Mouse (Mus musculus) frontal cortex, adult 2 months (tissue): ENCODE data around the gene Marveld2. TPM values are rescaled to one million over a fixed set of nuclear protein-coding genes. Genes with fewer than 3 reads are reported as not detected.

ENCODE experiments used
- DNase-seq, 2 experiments: peaks; one replicate each; pipeline ENCODE4 v3.0.0; 2022; ENCODE audit warnings: low spot score in 1 of 2; ENCODE audit errors: extremely low spot score in 1 of 2
- polyA plus RNA-seq: library from polyadenylated mRNA; depleted of rRNA; stranded (reverse); fragments of >200 nt; gene quantifications from 2 replicates; pipeline ENCODE4 v1.2.3, GENCODE M21; 2012

The Marveld2 gene
- polyA plus RNA-seq, 1 experiment, result 1.3 TPM

DNA sequence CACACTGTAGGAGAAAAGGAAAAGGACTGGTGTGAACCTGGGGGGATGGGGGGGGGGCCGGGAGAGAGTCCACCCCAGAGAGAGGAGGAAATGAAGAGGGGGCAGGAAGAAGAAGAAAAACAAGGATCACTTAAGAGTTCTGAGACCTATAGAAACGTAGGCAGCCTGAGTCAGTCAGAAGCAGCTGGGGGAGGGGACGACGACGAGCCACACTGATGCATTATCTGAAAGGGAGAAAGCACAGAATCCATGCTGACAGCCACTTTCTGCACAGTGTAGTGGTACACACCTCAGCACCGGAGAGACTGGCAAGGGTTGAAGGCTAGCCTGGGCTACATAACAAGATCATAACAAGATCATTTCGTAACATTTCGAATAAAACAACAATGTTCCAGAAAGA, 15.7 kb downstream of the Marveld2 start:
- no peak for DNase-seq

DNA sequence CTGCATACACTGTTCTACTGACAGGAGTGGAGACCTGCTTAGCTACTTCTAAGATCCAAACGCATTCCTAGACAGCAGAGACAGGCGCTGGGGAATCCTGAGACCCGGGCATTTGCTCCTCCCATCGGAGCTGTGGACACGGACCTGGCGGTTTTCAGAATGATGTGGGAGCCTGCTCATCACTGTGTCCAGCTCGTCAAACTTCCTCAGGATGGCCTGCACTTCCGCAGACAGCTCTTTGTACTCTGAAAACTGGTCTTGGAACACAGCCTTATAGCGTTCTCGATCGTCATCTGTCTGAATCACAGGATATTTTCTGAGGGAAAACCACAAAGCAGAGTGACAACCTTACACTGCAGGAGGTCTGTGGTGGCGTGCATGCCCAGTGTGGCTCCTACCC, 16.5 kb downstream of the Marveld2 start:
- DNase-seq, result no peak

DNA sequence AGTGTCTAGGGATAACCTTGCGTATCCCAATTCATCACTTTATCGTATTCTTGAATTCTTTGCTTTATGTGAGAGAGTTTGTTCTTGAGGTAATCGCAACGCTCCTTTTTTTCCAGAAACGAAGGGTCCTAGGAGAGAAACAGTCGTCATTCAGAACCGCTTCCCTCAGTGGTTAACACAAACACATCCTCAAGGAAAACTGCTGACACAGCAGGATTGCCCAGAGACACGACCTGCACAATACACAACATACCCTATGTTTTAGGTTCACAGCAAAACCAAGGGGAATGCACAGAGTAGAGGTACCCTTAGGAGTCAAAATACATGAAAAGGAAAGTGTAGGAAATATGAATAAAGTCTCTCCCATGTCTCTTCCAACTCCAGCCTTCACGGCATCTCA, 19.5 kb downstream of the Marveld2 start:
- no peak for DNase-seq

DNA sequence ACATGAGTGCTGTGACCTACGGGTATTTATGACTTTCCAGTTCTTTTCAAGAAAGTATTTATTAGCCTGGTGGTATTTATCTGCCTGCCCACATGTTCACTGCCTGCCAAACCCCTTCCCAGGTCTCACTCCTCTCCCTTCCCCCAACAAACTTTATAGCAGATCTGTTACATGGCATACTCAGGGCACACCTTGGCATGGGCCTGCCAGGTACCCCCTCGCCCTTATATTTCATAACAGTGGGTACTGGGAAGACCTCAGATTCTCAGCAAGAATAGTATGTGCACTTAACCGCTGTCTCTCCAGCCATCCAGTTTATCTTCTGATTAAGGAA, 21.3 kb downstream of the Marveld2 start:
- DNase-seq, result no peak

DNA sequence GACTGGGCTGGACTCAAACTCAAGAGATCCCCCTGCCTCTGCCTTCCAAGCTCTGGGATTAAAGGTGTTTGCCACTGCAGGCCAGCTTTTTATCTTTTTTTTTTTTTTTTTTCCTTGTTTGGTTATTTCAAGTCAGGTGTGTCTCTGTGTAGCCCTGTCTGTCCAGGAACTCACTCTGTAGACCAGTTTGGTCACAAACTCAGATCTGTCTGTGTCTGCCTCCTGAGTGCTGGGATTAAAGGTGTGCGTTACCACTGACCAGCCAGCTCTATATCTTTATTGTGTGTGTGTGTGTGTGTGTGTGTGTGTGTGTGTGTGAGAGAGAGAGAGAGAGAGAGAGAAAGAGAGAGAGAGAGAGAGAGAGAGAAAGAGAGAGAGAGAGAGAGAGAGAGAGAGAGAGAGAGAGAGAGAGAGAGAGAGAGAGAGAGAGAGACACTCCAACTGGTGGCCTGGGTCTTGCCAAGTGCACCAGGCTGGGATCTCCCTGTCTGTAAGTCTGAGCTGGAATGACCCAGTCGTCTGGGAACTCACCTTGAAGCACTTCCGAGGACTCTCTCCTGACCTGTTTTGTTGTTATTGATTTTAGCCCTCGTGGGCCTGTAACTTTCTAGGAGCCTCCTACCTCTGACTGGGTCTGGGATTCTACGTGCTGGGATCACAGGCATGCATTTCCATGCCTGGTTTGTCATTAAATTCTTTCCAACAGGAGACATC, 21.8 kb downstream of the Marveld2 start:
- DNase-seq, result no peak

DNA sequence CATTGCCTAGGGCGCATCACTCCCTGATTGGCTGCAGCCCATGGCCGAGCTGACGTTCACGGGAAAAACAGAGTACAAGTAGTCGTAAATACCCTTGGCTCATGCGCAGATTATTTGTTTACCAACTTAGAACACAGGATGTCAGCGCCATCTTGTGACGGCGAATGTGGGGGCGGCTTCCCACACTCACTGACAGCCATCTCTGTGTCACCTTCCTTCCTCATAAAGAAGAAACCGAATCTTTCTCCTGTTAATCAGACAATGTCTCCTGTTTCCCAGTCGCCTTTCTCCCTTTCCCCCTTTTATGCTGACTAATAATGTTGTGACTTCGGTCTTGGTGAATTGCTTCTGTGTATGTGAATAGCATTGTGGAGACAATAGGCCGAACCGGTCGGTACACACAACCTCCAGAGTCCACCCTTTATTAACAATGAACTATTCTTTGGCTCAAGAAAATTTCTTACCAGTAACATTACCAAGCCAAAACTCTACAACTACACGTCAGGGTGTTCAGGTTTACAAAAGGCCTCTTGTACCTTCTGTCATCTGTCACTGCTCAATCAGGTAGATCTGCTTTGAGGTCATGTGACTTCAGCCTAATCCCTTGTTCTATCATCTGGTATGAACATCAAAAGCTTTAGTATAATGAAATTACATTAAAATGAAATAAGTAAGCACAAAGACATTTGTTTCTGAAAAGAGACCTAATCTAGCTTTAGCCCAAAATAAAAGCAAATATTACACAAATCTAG, 22.6 kb downstream of the Marveld2 start:
- peak in 1 of 2 experiments; percentile 51 for DNase-seq

DNA sequence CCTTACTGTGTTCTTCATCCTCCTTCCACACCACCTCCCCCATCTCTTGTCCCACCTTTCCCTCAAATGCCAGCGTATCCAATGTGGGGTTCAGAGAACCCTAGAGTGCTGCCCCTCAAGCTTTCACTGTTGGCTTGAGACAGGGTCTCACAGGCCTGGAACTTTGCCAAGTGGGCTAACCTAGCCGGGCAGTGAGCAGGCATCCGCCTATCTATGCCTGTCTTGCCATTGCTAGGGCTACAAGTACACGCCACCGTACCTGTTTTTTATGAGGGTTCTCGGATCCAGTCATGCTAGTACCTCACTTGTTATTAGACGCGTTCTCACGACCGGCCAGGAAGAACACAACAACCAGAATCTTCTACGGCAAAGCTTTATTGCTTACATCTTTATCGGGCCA, 28.1 kb downstream of the Marveld2 start:
- no peak for DNase-seq

DNA sequence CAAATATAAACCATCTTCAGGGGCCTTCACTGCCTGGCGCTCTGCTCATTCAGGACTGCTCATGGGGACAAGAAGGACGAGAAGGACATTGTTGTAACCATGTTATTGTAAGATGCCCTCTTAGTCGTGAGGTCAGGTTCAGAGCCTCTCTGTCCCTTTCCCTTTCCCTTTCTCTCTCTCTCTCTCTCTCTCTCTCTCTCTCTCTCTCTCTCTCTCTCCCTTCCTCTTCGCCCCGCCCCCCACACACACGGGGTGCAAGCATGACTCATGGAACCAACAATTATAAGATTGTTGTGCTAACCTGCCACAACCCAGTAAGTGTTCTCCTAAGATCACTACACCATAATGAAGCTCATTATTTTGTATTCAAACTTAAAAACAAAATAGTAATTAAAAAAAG, 34.6 kb downstream of the Marveld2 start:
- no peak for DNase-seq

DNA sequence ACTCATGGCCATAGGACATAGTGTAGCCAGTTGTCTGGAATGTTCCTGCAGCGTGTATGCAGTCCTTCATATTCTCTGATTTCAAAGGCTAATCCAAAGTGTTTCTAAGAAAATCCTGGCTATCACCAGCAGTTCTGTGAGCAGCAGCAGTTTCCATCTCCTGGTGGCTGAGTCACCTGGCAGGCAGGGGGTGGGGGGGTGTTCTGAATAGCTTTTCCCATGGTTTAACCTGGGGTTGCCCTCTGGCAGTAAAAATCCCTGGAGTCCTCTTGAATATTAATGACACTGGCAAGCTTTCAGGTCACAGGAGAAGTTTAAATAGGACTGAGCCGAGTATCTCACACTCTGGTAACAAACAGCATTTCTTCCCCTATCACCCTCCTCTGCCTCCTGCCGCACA, 35.1 kb downstream of the Marveld2 start:
- peak in 1 of 2 experiments; percentile 4 for DNase-seq

DNA sequence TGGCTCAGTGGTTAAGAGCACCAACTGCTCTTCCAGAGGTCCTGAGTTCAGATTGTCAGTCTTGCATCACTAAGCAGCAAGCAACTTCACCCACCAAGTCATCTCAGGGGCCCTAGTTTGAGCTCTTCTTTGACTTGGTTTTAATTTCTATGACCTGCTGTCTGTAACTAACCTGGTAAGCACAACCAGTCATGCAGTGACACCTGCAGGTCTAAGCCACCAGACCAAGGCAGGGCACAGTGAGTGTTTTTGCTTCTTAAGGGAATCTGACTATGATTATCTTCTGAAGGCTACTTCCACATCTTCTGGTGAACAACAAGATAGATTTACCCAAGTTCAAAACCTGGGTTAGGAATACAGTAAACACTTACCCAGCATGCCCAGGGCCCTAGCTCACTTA, 36.8 kb downstream of the Marveld2 start:
- DNase-seq, result no peak

DNA sequence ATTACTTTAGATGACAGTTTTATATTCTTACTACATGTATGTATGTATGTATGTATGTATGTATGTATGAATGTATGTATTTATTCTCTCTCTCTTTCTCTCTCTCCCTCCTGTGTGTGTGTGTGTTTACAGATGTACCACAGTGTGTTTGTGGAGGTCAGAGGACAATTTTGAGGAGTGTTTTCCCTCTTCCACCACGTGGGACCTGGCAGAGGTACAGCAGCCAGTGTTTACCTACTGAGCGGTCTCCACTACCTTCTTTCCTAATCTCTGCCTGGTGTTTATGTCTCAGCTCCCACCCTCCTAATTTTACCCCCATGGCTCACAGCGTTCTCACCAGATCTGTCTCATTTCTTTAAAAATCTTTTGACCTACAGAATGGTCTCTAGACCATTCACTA, 37.6 kb downstream of the Marveld2 start:
- DNase-seq, result no peak

DNA sequence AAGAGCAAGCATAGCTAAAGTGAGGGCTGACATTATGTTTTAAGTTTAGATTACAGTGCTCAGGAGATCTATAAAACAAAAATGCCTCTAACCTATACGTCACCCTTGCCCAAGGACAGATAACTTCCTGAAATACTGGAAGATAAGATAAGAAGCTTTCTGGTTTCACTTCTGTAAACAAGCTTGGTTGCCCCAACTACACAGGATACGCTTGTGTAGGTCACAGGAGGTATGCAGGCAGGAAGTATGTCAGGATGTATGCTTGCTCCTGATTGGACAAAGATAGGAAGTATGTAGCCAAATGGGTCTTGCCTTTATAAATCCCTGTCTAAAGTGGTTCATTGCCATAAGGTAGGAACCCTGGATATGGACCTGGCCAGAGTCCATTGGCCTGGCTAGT, 40.8 kb downstream of the Marveld2 start:
- DNase-seq, result no peak

DNA sequence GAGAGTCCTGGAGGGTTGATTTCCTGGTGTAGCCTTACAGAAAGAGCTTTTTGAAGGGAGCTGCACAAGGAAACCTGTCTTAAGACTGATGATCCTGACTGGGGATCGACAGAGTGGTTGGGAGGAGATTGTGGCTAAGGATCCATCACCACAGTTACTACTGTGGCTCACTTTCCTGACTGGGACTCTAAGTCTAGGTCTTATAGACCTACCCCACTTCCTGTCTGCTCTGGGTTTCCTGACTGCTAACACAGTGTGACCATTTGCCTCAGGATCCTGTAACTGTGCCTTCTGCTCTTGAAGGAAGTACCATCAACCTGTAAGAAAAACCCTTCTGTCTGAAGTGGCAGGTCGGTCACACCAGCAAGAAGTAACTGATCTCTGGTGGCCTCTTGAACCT, 46.1 kb downstream of the Marveld2 start:
- DNase-seq, result no peak

DNA sequence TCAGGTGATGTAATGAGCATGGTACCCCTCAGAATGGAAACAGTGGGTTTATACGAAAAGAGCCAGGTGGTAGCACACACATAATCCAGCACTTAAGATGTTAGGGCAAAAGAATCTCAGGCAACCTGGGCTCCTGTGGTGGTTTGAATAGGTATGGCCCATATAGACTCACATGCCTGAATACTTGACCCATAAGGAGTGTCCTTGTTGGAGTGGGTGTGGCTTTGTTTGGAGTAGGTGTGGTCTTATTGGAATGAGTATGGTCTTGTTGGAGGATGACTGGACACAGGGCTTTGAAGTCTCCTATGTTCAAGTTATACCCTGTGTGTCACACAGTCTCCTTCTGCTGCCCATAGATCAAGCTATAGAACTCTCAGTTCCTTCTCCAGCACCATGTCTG, 48.4 kb downstream of the Marveld2 start:
- DNase-seq, result no peak

DNA sequence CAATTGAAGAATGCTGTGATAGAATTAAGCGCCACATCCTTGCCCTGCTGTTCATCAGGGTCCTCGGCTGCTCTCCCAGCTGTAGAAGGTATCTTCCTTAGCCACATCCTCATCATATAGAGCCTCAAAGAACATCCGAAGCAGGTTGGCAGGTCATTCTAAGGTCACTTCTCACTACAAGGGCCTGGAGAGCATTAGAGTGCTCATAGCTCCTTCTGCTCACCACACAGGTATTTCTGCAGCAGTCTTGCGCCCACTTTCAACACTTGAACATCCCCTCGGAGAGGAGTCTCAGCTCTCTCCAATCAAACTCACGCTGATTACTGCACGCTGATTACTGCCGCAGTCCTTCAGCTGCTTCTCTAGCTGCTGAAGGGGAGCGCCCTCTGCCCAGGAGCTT, 57.3 kb downstream of the Marveld2 start:
- DNase-seq, result no peak

DNA sequence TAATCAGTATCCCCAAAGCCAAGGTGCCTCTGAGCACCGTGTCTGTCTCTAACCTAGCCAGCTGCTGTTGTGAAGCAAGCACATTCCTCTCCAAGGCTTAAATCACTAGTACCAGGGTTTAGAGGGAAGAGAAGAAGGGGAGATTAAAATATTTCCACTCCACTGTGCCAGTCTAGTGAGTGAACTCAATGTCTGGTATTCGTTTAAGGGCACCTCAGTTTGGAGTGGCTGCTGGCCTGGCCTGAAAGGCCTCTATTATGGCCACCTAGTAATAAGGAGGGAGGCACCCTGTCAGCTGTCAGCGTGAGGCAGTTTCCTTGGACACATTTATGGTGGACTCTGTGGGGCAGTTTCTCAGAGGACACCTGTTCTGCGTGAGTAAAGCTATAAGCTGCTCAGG, 59.8 kb downstream of the Marveld2 start:
- DNase-seq, result no peak

DNA sequence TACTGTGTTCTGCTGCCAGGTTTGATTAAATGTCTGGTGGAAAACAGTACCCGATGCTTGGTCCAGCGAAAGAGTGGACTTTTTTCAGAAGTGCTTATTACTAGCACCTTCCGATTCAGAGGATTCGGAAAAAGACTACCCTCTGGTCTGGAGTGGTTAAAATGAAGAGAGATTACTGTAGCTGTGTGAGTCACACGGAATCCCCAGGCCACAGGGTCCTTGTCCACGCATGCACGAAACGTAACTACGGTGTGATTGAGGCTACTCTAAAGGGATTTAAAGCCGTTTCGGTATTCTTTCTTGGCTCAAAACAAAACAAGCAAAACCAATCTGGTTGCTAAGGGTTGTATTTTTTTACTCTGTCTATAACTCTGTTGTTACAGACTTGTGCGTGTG, 63.7 kb downstream of the Marveld2 start:
- no peak for DNase-seq

DNA sequence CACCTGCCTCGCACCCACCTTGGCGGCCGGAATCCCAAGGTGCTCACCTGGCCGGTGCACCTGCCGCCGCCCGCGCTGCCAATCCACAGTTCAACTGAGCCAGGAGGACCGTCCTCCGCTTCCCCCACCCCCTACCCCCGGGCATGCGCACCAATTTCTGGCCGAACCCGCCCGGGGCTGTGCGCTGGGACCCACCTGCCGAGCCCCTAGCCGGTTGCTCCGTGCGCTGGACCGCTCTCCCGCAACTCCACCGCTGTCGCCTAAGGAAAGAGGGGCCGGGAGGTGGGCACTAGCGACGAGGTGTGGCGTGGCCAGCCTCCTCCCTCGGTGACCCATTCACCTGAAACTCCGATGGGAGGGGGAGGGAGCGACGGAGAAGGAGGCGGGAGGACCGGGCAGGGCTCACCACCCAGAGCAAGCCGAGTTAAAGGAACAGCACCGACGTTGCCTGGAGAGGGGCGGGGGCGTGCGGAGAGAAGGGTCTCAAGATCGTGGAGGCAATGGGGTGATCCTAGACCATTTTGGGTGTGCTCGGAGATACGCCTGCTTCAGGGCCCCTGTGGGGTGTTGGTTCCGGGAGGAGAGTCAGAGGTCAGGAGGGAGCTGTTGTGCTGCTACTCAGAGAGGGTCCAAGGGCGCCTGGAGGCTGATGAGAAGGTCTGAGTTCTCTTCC, 64.3 kb downstream of the Marveld2 start, which contains the start of gene Ocln:
Ocln (minus strand) TSS at position 350 of the 673 bp plus-strand sequence.
- peak in 1 of 2 experiments; percentile 19 for DNase-seq

DNA sequence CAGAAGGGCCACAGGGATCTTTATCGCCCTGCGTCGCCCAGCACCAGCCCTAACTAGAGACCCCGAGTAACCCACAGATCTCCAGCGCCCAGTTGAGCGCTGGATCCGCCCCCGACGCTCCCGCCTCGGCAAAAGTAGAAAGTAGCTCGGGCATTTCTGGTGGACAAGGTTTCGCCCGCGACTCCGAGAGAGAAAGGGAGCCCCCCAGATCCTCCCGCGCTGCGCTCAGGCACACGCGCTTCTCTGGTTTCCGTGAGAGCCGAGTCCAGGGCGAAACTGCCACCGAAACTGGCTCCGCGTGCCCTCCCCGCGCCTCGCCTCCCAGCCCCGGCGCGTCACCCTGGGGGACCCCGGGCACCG, 64.8 kb downstream of the Marveld2 start:
- no peak for DNase-seq

DNA sequence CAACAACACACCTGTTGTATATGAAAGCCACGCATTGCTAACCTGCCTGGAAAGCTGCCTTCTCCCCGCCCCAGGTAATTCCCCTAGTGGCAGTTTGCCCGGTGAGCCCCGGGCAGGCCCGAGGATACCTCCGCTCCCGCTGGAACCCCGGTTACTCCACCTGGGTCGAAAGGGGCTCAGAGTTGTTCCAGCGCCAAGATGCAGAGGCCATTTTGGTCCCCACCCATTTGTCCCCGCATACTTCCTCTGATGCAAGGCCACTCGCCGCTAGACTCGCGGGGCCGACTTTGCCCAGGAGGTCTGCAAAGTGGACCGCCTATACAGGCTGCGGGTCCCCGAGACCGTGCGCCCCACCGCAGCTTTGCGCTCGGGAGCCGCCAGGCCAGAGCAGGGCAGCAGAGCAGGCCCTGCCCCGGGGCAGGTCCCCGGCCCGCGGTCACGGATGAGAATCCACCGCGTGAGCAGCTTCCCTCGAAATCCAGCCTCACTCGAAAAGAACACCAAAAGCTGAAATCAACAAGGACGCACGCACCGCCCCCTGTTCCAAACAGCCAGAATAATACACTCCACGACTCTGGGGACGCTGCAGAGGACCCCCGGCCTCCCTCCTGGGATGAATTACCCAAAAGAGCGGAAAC, 65.3 kb downstream of the Marveld2 start:
- no peak for DNase-seq

DNA sequence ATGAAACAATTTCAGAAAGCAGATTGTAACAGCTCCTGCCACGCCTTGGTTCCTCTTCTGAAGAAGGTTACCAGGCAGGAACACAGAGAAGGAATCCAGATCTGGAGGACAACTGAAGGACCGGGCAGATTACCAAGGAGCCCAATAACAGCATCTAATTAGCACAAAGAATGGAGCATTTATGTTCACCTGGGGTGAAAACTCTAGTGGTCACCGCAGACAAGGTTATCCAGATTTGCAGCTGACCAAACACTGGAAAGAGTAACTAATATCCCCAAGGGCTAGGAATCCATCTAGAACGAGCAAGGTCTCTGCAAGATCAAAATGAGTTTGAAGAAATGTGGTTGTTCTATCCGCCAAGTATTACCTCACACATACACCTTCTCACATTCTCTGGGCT, 69.5 kb downstream of the Marveld2 start:
- no peak for DNase-seq
